Mouse (Mus musculus) gonadal fat pad, adult 2 months (tissue): ENCODE data around the gene Dctn2. TPM values are rescaled to one million over a fixed set of nuclear protein-coding genes. Genes with fewer than 3 reads are reported as not detected.

Experiments used
- DNase-seq: peaks from one replicate; pipeline ENCODE4 v3.0.0-alpha.2; 2012; ENCODE audit warnings: low read depth
- polyA plus RNA-seq: library from polyadenylated mRNA; depleted of rRNA; stranded (reverse); fragments of >200 nt; gene quantifications from 2 replicates; pipeline ENCODE4 v1.2.3, GENCODE M21; 2012

Gene Dctn2
- polyA plus RNA-seq, 1 experiment: 280 TPM

DNA sequence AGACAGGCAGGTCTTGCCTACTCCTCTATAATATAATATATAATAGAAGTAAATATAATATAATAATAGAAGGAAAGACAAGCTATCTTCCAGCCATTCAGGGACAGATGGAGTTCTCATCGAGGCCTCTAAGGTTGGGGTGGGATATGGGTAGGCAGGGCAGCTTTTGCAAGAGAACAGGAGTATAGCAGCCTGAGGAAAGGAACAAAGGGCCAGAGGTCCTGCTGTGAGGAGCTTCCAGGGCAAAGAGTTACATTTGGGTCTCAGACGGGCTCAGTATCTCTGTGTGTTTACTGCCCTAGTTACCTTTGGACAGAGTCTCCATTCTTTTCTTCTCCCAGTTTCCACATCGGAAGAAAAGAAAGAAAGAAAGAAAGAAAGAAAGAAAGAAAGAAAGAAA, 2.5 kb upstream of the Dctn2 start:
- DNase-seq: no peak

DNA sequence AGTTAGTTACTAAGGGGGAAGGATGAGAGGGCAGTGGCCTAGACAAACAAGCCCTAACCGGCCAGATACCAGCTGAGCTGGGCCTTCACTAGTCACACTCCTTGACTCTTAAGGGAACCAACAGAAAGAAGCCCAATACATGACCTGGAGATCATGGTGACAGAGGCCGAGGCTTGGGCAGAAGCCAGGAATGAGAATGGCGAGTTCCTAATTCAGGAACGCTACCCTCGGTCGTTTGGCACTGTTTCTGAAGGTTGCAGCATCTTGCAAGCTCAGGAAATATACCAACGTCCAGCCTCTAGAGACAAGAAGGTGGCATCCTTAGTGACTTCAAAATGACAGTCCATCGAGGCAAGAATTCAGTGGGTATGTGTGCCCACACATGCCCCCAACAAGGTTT, 1.8 kb upstream of the Dctn2 start:
- DNase-seq: no peak

GRCm38 (mm10) chr10:127264971-127265370, 1.2 kb upstream of the Dctn2 start:
- no peak for DNase-seq

- no peak for DNase-seq
These were observed 449 bp upstream of the Dctn2 start for GRCm38 (mm10) chr10:127265727-127266111.

DNA sequence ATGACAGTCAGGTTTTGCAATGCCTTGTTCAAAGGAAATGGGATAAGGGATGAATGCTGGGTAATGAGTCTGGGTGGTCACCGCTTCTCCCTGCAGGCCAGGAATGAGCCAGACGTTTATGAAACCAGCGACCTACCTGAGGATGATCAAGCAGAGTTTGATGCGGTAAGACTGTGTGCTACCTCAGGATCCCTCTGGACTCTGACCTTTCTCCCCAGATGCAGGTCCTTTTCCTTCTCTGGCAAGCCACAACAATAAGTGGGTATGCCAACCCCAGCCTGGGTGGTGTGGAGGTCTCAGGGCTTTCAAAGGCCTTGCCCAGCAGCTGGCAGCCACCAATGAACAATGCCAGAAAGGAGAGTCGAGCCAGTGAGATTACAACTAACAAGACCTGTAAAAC, 1.1 kb downstream of the Dctn2 start:
- no peak for DNase-seq

DNA sequence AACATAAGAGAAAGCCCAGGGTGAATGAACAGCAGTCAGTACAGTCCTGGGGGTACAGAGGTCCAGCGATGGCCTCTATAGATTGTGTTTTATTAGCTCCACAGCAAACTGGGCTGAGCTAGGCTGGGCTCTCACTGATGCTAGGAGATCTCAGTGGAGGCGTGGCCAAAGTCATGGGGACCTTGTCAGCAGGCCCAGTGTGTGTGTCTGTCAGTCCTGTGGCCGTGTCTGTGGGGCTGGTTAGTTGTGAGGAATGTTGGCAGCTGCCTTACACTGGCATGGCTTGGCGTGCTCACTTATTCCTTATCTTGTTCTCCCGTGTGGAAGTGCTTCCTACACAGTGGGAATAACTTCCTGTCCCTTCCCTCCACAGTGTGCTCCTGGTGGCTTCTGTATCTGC, 2.2 kb downstream of the Dctn2 start:
- no peak for DNase-seq

GRCm38 (mm10) chr10:127269036-127269435, 2.9 kb downstream of the Dctn2 start:
- DNase-seq: no peak

GRCm38 (mm10) chr10:127269884-127270283, 3.7 kb downstream of the Dctn2 start:
- no peak for DNase-seq

DNA sequence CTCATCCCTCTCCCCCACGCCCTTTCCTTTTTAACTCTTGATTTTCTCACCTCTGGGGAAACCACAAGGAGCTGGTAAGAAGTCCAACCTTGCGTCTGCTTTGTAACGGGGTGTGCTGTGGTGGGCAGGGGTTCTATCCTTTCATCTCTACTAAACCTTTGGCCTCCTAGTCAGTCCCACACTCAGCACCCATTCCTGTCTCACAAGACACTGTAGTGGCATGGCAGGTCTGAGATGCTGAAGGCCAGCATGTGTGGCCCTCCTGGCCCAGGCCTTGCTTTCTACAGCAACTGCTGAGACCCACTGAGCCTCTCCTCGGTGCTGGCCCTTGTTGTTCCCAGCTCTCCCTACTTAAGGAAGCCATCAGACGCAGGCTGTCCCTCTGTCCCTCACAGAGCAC, 6.2 kb downstream of the Dctn2 start:
- no peak for DNase-seq

- no peak for DNase-seq
These were observed 8.3 kb downstream of the Dctn2 start for GRCm38 (mm10) chr10:127274261-127275022.

GRCm38 (mm10) chr10:127279730-127280129, 13.6 kb downstream of the Dctn2 start:
- DNase-seq: no peak

DNA sequence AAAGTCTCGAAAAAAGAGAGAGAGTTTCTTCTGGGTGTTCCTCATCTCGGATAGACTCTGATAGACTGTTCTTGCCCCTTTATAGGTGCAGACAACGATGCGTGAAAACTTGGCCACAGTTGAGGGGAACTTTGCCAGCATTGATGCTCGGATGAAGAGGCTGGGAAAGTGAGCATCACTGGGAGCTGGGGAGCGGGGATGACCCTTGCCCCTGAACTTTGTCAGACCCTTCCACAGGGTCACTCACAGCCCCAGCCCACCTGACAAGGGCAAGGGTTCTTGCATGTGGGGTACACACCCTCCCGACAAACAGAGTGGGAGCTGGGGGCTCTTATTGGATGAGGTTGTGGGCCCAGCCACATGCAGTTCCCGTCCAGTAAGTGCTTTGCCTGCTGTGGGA, 15.1 kb downstream of the Dctn2 start:
- DNase-seq: no peak

GRCm38 (mm10) chr10:127282620-127283215, 16.6 kb downstream of the Dctn2 start:
- no peak for DNase-seq

- DNase-seq: no peak
These were observed 18.0 kb downstream of the Dctn2 start for GRCm38 (mm10) chr10:127284105-127284622.

GRCm38 (mm10) chr10:127284724-127285500, 18.7 kb downstream of the Dctn2 start:
- DNase-seq: no peak

DNA sequence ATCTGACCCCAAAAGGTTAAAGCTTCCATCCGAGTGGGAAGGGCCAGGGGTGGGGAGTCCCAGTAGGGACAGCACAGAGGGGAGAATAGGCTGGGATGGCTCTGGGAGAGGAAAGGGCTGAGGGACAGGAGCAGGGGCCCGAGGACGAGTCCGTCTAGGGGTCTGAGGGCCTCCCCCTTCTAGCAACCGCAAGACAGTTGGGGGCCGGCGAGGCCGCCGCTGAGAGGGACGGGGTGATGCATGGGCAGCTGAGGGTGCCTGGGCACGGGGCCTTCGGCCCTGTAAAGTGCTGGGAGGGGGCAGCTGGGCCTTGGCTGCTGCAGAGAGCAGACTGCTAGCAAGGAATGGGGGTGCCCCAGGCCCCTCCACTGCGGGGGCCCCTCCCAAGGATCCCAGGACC, 19.5 kb downstream of the Dctn2 start:
- no peak for DNase-seq

DNA sequence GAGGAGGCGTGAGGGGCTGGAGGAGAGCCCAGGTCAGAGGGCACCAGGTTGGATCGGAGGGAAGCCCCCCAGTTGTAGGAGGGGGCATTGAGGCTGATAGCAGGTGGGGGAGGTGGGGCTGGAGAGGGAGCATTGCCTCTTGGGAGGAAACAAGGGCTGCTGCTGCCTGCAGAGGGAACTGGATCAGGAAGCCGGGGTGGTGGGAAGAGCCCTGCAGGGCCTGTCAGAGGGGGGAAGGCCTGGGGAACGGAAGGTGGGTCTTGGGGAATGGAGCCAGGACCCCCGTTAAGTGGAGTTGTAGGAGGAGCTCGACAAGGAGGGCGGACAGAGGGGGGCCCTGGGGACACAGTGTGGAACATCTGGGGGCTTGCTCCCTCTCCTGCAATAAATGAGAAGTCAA, 20.0 kb downstream of the Dctn2 start:
- DNase-seq: no peak

DNA sequence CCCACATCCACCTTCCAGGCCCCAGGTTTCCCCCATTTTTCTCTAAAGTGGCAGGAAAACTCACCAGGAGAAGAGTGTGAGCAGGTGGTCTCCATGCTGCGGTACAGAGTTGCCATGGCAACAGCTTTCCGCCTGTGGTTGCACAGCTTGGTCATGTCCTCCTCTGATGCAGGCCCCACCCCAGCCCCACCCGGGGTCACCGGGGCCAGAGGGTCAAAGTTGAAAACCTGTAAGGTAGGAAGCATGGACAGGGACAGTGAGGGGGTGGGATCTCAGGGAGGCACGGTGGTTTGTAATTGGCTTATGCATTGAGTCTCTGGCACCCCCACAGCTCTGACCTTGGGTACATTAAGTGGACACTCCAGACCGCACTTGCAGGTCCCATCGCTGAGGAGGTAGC, 20.6 kb downstream of the Dctn2 start:
- DNase-seq: no peak

DNA sequence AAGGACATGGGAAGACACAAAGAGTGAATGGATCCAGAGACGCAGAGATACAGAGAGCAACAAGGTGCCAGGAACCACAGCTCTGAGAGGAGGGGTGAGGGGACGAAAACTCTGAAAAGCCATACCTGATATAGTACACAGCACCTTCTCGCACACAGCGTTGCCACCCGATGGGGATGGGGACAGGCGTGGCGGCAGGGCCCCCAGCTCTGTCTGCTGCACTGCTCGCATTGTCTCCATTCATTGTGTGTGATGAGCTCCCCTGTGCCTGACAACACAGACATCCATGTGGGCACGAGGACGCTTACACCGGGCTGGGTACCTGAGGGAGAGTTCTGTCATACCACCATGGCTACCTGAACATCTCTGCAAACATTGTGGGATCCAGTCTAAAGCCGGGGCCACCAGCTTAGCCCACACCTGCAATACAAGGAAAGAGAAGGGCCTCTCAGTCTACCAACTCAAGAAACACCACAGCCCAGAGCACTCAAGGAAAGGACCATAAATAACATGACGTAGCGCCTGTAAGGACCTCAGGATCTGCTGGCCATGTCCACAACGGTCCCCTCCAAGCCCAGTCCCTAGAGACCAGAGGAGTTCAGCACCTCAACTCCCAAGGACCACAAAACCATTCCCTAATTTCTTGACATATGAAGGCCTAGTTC, 21.2 kb downstream of the Dctn2 start:
- no peak for DNase-seq

DNA sequence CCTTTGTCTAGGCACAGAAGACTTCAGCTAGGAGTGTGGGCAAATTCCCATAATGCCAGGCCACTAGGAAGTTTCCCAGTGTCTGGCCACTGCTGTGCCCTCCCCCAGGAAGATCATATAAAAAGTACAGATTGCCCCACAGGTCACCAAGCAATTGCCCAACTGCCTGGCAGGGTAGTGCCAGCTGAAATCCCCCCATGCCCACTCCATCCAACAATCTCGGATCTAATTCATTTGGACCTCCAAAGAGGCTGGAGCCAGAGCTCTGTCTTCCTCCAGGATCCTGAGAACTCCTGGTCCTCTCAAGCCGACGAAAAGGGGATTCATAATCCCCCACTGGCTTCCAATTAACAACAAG, 21.7 kb downstream of the Dctn2 start:
- no peak for DNase-seq

DNA sequence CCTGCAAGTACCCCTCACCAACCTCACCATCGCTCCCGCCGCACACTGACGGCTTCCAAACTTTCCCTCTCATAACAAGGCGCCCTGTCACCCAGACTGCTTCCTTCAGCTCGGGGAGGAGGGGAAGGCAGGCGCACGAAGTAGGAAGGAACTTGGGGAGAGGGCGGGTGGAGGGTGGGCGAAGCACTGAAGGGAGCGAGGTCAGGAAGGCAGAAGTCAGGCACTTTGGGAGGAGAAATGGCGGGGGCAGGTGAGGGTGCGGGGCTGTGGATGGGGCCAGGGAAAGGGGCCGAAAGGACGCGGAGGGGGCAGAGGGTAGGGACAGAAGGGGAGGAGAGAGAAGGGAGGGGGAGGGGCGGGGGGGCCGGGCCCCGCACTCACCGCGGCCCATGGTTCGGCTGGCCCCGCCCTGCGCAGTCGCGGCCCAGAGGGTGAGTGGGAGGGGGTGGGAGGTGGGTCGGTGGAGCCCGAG, 22.2 kb downstream of the Dctn2 start:
- DNase-seq: no peak
